Mouse (Mus musculus) heart, adult 18-20 months (tissue): ENCODE measurements around the gene Trappc2l. TPM values are rescaled to one million over a fixed set of nuclear protein-coding genes. Genes with fewer than 3 reads are reported as not detected.

ENCODE experiments used
- DNase-seq, 2 experiments: peaks; one replicate each; pipeline ENCODE4 v3.0.0; 2021 to 2022; ENCODE audit warnings: mixed read lengths in 1 of 2
- total RNA-seq, 2 experiments: library from RNA; stranded (reverse); gene quantifications; 2 replicates each; pipeline ENCODE4 v1.2.3; 2021

Gene Trappc2l
- total RNA-seq, 2 experiments from 2014 or later, result 62.0 to 69.1 TPM

DNA sequence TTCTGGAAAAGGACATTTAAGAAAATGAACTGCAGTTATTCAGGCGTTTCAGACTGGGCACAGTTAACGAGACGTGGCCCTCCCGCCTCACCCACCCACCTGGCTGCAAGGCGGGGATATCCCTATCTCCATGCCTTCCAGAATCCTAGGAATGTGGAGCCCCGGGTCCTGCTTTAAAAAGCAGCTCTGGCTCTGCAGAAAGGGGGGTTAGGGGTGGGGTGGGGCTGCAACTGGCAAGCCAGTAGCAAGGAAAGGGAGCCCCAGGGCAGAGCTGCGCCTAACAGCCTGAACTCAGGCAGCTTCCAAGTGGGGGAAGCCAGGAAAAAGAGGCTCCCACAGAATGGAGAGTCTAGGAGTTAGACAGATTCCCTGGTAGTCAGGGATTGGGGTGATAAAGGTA is 32.2 kb upstream of the Trappc2l start:
- no peak for DNase-seq

DNA sequence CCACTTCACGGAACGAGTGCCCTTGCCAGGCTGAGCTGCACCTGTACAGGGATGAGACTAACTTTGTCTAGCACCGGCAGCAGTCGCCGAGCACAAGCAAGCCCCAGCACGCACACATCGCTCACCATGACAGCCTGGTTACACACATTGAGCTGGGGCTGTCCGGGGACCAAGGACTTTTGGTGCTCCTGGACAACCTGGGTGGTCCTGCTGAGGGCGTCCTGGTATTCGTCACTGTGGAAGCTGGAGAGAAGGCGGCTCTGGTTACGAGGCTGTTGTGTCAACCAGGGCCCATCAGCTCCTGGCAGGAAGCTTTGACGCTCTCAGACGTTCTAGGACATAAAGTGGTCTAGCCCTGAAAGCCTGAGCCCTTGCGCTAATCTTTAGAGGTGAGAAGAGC is 30.5 kb upstream of the Trappc2l start:
- no peak for DNase-seq

DNA sequence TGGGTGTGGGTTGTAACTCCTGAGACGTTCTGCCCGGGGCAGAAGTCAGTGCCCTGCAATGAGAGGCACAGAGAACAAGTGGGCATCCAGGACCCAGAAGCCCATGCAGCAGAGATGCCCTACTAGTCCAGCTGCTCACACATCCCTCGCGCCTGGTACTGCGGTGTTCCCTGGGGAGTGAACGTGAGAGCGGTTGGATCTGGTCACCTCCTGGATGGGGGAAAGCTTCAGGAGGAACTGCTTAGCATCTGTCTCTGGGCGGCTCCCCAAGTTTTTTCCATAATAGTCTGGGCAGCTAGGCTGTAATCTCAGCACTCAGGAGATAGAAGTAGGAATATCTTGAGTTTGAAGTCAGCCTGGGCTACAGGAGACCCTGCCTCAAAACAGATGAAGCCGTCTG is 26.5 kb upstream of the Trappc2l start:
- no peak for DNase-seq

DNA sequence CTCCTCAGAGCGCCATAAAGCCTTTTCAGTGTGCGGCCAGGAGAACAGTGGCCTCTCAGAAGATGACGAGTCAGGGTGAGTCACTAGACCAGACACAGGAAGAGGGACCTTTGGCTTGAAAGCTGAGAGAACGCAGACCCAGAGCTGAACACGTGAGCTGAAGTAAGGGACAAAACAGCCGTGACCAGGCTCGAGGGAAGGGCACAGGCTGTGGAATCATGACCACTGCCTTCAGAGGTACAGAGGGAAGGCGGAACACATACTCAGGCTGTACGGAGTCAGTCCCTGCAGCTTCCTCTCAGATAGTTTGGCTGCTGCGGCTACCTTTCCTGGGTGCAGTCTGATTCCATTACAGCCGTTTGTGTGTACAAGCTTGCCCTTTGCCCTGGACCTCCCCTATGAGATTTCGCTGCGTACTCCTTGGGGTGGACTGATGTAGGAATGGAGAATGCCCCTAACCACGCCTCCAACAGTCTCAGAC is 26.0 kb upstream of the Trappc2l start:
- no peak for DNase-seq

DNA sequence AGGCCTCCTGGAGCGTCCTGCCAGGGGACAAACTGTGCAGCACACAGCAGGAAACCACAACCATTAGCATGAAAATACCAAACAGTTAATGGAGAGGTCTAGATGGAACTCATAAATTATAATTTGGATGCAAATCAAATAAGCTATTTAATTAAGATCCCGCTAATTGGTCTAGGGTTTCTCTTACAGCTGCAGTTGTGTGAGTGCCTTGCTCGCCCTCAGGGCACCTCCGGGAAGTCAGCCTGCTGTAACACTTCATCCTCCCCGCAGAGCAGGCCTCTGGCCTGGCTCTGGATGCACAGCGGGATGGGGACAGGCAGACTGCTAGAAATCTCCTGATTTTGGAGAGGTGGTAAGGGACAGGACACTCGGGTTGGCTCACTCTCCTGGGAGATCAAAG is 25.3 kb upstream of the Trappc2l start:
- no peak for DNase-seq

DNA sequence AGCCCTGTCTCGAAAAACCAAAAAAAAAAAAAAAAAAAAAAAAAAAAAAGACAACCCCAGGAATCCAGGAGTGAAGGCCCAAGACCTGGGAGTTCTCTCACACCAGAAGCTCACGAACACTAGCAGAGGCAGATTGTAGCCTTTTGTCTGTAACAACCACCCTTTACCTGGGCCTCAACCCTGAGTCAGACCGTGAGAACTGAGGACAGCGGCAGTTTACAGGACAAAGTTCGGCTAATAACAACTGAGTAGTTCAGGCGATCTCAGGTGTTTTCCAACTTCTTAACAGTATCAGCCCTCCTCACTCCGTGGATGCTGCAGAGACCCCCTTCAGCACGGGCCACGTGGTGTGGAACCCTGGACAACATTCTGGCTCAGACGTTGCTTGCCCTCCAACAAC is 24.7 kb upstream of the Trappc2l start:
- DNase-seq, result no peak

DNA sequence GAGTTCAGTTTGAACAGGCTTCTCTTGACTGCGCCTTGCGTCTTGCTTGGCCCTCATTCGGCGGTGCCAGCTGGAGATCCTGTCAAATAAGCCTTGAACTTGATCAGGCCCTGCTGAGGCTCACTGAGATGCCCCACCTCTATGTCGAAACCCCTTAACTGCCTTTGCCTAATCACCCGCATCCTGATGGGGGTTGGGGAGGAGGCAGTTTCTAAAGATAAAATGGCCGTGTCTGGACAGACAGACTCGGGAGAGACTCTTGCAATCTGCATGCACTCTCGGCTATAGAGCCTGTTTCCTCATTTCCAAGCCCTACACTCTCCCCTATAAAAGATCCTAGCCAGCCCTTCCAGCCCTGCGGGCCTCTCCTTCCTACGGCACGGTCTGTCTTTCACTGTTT is 18.2 kb upstream of the Trappc2l start:
- no peak for DNase-seq

DNA sequence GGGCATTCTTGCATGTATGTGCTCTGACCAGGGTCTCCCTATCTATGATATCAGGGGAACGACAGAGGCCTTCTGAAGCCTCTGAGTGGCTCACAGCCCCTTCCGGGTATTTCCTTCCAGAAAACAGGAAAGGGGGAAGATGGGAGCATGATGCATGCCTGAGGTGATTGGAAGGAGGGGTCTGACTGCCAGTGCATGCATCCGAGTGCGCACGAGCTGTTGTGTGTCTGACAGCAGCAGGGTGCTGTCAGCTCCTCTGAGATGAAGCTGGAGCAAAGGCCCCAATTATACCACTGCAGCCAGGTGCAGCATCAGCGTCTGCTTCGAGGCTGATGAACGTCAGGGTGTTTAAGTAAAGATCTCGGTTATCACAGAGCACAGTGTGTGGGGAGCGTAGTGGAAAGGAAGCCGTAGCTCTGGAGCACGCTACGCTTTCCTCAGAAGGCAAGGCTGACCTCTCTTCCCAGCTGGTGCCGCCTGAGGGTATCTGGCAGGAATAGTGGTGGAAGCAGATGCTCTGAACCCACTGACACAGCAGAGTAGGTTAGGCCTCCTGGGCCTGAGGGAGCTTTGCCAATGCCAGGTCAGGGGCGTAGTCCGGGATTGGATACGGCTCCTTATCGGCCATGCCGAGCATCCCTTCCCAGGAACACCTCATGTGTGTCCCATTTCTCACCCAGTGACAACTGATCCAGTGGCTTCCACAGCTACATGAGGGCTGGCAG is 17.5 kb upstream of the Trappc2l start:
- DNase-seq, result no peak

DNA sequence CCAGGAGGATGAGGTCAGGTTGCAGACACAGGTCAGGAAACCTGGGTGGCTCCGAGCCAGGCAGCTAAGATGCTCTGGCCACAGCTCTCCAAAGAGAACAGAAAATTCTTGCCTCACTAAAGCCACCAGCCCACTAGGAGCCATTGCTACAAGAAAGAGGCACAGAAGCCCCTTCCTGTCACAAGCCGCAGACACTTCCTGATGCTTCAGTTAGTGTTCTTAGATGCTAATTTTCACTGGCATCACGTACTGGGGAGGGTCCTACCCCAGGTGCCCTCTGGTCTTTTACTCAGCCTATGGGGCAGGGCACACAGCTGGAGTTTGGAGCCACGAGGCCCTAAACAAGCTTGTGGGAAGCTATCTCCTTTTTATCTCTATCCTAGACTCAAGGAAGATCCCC is 15.4 kb upstream of the Trappc2l start:
- no peak for DNase-seq

DNA sequence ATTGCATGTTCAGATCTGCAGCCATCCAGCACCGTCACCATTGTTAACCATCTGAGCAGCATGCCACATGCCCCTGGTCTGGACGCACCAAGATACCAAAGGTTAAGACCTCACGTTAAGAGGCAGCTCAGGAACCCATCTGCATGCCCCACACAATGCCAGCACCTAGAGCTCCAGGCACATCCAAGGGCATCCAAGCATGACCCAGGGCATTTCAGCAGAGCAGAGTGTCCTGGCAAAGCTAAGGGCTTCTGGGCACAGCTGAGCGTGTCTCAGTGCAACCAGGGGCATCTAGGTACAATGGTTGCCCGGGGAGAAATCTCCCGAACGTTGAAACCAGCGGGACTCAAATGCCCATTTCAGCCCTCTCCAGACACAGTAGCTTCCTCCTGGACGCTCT is 10.8 kb upstream of the Trappc2l start:
- DNase-seq, result no peak

DNA sequence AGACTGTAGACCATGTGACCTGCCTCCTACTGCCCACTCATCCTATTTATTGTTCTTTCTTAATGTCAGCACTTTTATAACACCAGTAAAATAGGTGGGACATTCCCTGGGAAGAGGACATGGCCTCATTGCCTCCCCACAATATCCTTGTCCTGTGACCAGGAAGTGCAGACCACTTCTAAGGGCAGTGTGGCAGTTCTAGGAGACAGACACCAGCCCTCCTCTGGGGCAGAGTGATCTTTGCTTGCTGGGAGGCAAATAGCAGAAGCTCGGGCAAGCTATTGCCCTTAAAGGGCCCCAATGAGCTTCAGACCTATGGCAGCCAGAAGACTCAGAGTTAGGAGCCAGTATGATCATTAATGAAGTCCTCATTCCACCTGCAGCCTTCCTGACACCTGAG is 6.8 kb upstream of the Trappc2l start:
- no peak for DNase-seq

DNA sequence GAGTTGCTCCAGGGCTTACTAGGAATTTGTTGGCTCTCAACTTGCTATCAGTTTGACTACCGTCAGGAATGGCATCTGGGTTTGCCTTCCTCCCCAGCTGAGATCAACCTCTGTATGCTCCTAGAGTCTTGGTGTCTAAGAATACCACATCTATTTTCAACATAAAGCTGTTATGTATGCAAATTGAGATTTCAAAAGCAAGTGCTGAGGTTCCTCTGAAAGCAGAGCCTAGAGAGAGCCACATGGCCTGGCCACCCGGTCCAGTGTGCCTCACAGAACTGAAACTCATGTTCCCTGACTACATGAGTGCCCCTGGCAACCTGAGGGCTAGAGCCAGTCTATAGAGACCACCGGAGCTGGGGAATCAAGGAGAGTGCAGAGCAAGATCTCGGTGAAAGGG is 6.1 kb upstream of the Trappc2l start:
- DNase-seq, result no peak

DNA sequence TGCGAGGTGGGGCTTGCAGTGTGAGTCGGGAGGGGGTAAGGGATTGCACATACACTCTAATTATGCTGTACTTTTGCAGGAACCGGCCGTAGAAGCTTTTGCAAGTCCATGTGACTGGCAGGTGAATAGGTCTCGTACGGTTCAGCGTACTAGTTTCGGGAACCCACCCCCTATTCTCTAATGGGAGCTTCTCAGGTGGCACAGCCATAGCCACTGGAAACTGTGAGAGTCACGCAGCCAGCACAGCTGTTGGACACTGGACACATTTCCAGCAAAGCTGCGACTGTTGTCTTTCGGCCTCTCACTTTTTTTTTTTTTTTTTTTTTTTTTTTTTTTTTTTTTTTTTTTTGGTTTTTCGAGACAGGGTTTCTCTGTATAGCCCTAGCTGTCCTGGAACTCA is 4.6 kb upstream of the Trappc2l start:
- DNase-seq, result no peak

DNA sequence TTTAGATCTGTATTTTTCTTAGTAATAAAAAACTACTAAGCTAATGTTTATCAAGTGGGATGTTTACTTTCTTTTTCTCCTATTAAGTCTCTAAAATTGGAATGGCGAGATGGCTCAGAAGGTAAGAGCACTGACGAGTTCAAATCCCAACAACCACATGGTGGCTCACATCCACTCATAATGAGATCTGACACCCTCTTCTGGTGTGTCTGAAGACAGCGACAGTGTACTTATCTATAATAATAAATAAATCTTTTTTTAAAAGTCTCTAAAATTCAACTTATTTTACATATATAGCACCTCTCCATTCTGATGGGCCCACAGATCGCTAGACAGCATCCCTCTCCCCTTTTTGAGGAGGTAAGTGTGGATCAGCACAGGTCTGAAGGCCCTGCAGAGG is 1.2 kb upstream of the Trappc2l start:
- no peak for DNase-seq

DNA sequence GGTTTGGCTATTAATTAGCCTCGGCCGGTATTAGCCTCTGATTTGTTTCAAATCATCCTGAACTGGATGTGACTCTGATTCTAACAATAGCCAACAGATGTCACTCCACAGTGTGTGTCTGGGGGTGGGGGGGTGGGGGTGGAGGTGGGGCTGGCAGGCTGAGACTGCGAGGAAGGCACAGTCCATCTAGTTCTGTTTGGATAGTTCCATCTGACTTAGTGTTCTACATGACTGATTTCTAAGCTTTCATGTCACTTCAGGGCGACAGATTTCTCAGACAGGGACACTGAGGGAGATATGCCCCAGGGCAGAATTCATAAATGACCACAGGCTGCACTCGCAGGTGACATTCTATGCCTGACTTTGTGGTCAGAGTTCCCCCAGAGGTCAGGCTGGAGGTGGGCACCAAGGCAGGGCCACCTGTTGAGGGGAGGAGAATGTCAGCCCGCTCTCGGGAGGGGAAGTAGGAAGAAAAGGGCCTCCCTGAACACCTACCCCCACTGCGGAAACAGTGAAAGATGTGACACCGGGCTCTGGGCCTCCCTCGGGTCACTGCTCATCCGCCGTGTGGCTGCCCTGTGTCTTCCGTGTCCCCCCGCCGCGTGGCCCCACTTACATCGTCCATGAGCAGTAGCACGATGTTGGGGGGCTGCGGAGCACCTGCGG is 695 bp upstream of the Trappc2l start:
- DNase-seq, result no peak

DNA sequence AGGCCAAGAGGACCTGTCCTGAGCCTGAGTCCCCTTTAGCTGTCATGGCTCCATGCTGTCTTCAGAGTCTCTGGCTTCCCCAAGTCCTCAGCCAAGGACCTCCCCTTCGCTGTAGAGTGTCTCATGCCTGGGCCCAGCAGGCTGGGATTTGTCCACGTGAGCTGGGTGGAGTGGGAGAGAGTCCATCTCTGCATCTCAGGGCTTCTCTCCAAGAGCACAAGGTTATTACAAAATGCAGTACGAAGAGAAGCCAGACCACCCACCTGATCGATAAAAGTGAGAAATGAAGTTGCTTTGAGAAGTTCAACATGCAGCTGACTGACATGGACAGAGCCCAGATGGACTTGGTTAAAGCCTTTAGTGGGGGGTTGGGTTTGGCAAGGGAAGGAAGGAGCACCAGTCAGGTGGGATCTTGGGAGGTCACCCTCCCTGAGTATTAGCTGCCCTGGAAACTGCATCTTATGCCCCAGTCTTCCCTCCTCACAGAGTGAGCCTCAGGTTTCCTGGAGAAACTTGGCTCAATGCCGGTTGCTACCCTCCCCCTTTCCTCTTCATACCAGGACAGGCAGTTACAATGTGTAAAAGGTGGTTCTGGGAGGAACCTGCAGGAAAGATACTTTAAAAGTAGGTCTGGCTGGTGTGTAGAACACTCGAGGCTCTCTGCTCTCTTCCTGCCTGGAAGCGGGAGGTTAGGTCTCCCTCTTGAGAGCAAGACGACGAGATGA is 4.9 kb downstream of the Trappc2l start:
- peak; percentile 44 to 50 for DNase-seq

DNA sequence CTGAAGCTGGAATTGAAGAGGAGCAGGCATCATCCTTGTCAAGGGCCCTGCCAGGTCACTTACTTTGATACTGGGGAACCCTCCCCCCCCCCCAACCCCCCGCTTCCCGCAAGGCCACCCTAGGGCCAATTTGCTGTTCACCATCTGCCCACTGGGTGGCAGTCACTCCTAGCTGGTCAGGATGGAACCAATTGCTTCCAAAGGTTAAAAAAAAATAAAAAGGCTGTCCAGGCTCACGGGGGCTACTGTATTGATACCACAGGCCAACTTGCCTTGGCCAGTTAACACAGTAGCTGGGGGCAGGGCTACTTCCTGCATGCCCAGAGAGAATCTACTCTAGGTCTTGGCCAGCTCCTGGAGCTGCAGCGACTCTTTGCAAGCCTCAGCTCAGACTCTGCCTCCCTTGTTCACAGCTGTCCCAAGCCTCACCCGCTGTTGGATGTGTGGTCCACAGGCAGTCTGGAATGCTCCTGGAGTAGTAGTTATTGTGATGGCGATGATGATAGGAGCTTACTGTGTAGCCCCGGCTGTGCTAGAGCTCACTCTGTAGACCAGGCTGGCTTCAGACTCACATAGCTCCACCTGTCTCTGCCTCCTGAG is 6.6 kb downstream of the Trappc2l start:
- DNase-seq, result peak; percentile 81 to 95

DNA sequence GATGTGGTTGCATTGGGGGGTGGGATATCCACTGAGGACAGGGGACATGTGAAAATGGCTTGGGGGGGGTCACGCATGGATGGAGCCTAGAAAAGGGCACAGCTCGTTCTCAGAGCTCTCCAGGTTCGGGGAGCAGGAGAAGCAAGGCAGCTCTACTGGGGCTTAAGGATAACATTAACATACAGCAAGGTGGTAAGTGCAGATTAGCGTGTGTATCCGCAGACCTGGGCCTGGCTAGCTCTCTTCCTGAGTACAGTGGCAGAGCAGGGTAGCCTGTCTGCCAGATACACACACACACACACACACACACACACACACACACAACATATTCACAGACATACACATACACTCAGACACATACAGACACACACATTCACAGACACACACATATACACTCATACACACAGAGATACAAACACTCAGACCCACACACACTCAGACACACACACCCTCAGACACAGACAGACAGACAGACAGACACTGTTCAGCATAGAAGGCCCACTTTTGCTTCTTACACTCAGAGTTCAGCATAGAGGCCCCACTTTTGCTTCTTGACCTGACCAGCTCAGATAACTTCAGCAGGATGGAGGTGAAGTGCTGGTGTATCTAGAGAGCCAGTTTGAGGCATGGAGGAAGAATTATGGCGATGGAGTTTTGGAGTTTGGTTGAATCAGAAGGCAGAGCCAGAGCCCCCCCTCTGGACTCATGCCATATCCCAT is 7.4 kb downstream of the Trappc2l start:
- no peak for DNase-seq

DNA sequence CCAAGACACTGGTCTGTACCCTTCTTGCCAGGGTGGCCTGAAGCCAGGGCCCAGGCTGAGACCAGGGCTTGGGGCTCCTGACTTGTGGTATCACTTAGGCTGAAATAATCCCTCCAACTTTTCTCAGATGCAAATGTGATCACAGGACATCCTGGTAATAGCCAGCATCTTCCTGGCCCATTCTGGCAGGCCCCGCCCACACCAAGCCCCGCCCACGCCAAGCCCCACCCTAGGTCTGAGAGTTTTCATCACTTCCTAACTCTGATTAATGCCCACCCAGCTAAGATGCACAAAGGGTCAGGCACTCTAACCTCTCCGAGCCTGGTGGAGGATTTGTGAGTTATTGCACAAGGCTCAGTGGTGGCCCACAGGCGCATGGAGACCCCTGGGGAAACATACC is 9.0 kb downstream of the Trappc2l start:
- DNase-seq, result no peak

DNA sequence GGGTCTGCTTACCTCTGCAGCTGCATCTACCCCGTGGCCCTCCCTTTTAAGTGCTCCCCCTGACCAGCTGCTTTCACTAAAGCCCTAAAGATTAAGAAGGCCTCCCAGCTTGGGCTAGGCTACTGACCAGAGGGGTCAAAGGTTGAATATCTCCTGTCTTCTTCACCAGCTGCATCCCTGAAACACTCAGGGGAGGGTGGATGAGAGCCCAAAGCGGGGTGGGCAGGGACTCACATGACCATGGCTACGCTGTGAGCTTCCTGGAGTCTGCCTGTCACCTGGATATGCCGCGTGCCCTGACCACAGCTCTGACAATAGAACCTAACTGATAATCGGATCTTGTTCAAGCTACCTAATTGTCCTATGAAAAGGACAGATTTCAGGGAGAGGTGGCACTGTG is 11.3 kb downstream of the Trappc2l start, which contains the start of gene Pabpn1l:
Gene Pabpn1l, minus strand, starts transcription at position 13 of the 400 bp plus-strand sequence.
- no peak for DNase-seq

DNA sequence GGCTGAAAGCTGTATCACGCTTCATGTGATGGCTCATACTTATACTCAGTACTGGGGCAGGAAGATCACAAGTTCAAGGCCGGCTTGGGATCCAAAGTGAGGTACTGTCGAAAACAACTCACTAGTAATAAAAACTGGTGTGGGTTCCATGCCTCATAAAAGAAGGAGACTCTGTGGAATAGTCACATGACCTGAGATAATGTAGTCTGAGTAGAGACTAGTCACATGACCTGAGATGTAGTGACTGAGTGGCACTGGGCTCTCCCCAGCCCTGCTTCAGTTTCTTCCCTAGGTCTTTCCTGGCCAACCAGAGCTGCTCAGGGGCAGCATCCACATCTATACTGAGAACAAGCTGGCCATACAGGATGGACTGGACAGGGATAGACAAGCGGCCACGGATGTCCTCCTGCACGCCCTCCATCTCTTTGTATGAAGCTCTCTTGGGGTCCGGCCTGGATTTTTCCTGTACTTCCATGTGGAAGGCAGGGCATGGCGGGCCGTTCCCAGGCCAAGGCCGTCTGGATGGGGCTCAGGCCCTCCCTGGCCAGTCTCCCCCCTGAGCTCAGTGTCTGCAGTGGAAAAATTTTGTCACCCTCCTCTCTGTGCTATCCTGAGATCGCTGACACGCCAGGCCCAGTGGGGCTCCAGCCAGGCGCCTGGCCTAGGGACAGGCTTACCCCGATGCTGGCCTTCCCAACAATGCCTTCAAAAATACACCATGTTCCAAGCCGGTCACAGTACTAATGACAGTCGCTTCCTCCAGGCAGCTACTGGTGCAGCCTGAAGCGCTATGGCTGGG is 12.6 kb downstream of the Trappc2l start:
- peak; percentile 61 to 81 for DNase-seq
